Mouse (Mus musculus) embryonic fibroblast, embryonic 13.5 days (primary cell): ENCODE results near the gene Phka1.

ENCODE experiments used
- CTCF ChIP-seq: IDR thresholded peaks from 2 replicates; pipeline ENCODE4 v1.5.1; 2011; ENCODE audit warnings: mild to moderate bottlenecking, control low read depth, low read length, moderate library complexity, borderline replicate concordance; ENCODE audit not compliant: insufficient read depth
- POLR2A ChIP-seq: IDR thresholded peaks from 2 replicates; pipeline ENCODE4 v1.6.1; 2011; ENCODE audit warnings: low read depth, mild to moderate bottlenecking, control low read depth, low read length, moderate library complexity

- TF ChIP-seq CTCF, result no peak
- TF ChIP-seq POLR2A, result no peak; the same call in 1 of the 2 replicates
Measured at GRCm38 (mm10) chrX:102644573-102644951, 516 bp upstream of the Phka1 start.
